Mouse (Mus musculus) embryonic facial prominence, embryonic 10.5 days (tissue): ENCODE data around the gene Tuba1a. TPM values are rescaled to one million over a fixed set of nuclear protein-coding genes. Genes with fewer than 3 reads are reported as not detected.
"Not testable (repeated sequence)": the region's sequence is repeated elsewhere in the genome, so short reads cannot be mapped to it uniquely, and the experiment has no call there.

Experiments
- DNase-seq: peaks from one replicate; pipeline ENCODE4 v3.0.0-alpha.2; 2017; ENCODE audit warnings: low spot score
- H3K27ac ChIP-seq: fragments of 300-500 bp; sonication (generic); replicated peaks from 2 replicates; pipeline ENCODE4 v1.5.1; 2016; ENCODE audit warnings: mild to moderate bottlenecking
- H3K27me3 ChIP-seq: fragments of 300-500 bp; sonication (generic); replicated peaks from 2 replicates; pipeline ENCODE4 v1.6.1; 2016; ENCODE audit warnings: low read depth, mild to moderate bottlenecking; ENCODE audit not compliant: poor library complexity, severe bottlenecking
- H3K36me3 ChIP-seq: fragments of 300-500 bp; sonication (generic); replicated peaks from 2 replicates; pipeline ENCODE4 v1.6.1; 2016; ENCODE audit warnings: mild to moderate bottlenecking, moderate library complexity
- H3K4me1 ChIP-seq: fragments of 300-500 bp; sonication (generic); 2 replicates; pipeline ENCODE4 v1.6.1; 2016
- H3K4me3 ChIP-seq: fragments of 300-500 bp; sonication (generic); 2 replicates; pipeline ENCODE4 v1.5.1; 2016; ENCODE audit warnings: mild to moderate bottlenecking, moderate library complexity
- H3K9me3 ChIP-seq: fragments of 300-500 bp; sonication (generic); 2 replicates; pipeline ENCODE4 v1.6.1; 2016; ENCODE audit warnings: mild to moderate bottlenecking
- WGBS: fragments of 180-500 bp; shearing (Covaris S2); methylation state at CpG from one replicate; pipeline ENCODE4 v1.1.7; 2016; 5-methylcytosine and 5-hydroxymethylcytosine counted together
- polyA plus RNA-seq: library from polyadenylated mRNA; unstranded; fragments of >200 nt; fragmentation: Nextera tagmentation; extraction: Ambion mirVana; gene quantifications from 2 replicates; pipeline ENCODE4 v1.2.1, GENCODE M21; 2016

The Tuba1a gene
- polyA plus RNA-seq, 1 experiment from 2014 or later = 2,739 TPM

DNA sequence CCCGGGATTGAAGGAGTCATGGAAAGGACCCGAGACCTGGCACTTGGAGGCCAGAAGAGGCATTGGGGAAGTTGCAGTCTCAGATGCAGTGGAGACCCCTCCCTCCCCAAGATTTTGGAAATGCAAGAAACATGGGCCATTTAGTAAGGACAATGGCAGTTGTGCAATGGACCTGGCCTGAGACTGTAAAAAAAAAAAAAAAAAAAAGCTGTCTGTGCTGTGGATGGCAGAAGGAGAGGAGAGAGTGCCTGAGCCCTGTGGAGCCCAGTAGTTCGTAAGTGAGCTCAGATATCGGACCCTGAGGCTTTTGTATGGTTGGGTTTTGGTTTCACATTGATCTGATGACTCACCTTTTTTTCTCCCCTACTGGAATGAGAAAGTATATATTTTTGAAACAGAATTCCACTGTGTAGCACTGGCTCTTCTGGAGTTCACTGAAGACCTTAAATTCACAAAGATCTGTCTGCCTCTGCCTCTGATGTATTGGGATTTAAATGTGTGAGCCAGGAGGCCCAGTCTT lies 5.5 kb upstream of the Tuba1a start:
- DNase-seq = no peak
- Histone ChIP-seq H3K36me3 (no peaks in the 10 kb centered on the region), H3K4me1 (peaks cover 14% of the 10 kb centered on the region), H3K9me3 (no peaks in the 10 kb centered on the region), H3K27ac (no peak overlapping the region), H3K4me3 (no peak overlapping the region), H3K27me3 (no peaks in the 10 kb centered on the region)
- 88% methylated on average over 4 of the region's 4 CpGs for WGBS

- WGBS = 88% methylated on average over 5 of the region's 5 CpGs
- Histone ChIP-seq H3K9me3 (no peaks in the 10 kb centered on the region), H3K4me1 (peaks cover 18% of the 10 kb centered on the region), H3K27ac (no peak overlapping the region), H3K27me3 (no peaks in the 10 kb centered on the region), H3K36me3 (no peaks in the 10 kb centered on the region), H3K4me3 (no peak overlapping the region)
- no peak for DNase-seq
These were observed 4.0 kb upstream of the Tuba1a start for GRCm38 (mm10) chr15:98957475-98957874.

- Histone ChIP-seq H3K9me3 (no peaks in the 10 kb centered on the region), H3K27me3 (no peaks in the 10 kb centered on the region), H3K4me1 (peaks cover 24% of the 10 kb centered on the region), H3K36me3 (peaks cover 10% of the 10 kb centered on the region), H3K4me3 (no peak overlapping the region), H3K27ac (no peak overlapping the region)
- DNase-seq = no peak
- WGBS = 93% methylated on average over 4 of the region's 4 CpGs
These were observed 2.5 kb upstream of the Tuba1a start for GRCm38 (mm10) chr15:98956000-98956399.

- H3K4me1 ChIP-seq = peaks cover 24% of the 10 kb centered on the region
These were observed 1.8 kb upstream of the Tuba1a start for GRCm38 (mm10) chr15:98955324-98955723.

GRCm38 (mm10) chr15:98954425-98955253 lies 1.1 kb upstream of the Tuba1a start:
- Histone ChIP-seq H3K4me1 (peaks cover 24% of the 10 kb centered on the region), H3K4me3 (peak overlapping the region; percentile 92)
- 12% methylated on average over 14 of the region's 14 CpGs for WGBS

More at GRCm38 (mm10) chr15:98955324-98955723, 1.8 kb upstream of the Tuba1a start:
- 77% methylated on average over 4 of the region's 4 CpGs for WGBS
- no peaks in the 10 kb centered on the region for H3K27me3 ChIP-seq
- H3K4me3 ChIP-seq = peak overlapping the region; percentile 92; the same call in 1 of the 2 replicates
- peak overlapping the region; percentile 98 for H3K27ac ChIP-seq
- no peaks in the 10 kb centered on the region for H3K9me3 ChIP-seq
- H3K36me3 ChIP-seq = peaks cover 15% of the 10 kb centered on the region
- DNase-seq = no peak

DNA sequence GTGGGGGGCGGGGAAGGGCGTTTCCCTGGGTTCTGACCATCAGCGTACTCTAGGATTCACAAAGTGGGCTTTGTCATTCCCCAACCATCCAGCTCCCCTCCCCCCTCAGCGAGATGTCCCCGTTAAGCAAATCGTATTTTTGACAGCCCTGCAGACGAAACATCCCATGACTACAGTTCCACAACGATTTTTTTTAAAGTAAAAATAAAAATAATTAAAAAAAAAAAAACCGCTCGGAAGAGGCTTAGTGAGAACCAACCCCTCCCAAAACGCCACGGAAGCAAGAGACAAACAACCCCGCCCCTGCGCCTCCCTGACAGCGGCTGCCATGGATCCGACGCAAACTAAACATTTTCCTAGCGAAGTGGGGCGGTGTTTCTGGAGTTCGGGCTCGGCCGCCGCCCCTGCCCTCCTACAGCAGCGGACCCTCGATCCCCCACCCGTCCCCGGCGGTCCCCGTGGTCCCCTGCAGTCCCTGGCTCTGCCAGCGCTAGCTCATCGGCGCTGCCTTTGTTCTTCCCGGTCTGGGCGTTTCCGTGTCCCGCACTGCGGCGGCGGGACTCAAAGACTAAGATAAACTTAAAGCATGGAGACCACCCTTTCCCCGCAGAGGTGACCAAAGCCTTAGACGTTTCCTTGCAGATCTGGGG lies 627 bp downstream of the Tuba1a start:
- Histone ChIP-seq H3K4me3 (peak overlapping the region; percentile 92), H3K27ac (peak overlapping the region; percentile 98), H3K9me3 (no peaks in the 10 kb centered on the region), H3K36me3 (peaks cover 26% of the 10 kb centered on the region), H3K27me3 (no peaks in the 10 kb centered on the region), H3K4me1 (peaks cover 24% of the 10 kb centered on the region)
- under 1% methylated on average over 41 of the region's 41 CpGs for WGBS
- peak; percentile 89 for DNase-seq

More at GRCm38 (mm10) chr15:98954425-98955253, 1.1 kb upstream of the Tuba1a start:
- Histone ChIP-seq H3K36me3 (peaks cover 18% of the 10 kb centered on the region), H3K27ac (peak overlapping the region; percentile 98), H3K9me3 (no peaks in the 10 kb centered on the region), H3K27me3 (no peaks in the 10 kb centered on the region)
- peak; percentile 48 for DNase-seq

GRCm38 (mm10) chr15:98952063-98952455 lies 1.4 kb downstream of the Tuba1a start:
- WGBS = 43% methylated on average over 5 of the region's 5 CpGs
- Histone ChIP-seq H3K4me1 (peaks cover 24% of the 10 kb centered on the region), H3K27me3 (no peaks in the 10 kb centered on the region), H3K36me3 (peaks cover 26% of the 10 kb centered on the region), H3K9me3 (no peaks in the 10 kb centered on the region), H3K4me3 (peak overlapping the region; percentile 92), H3K27ac (peak overlapping the region; percentile 98)
- peak; percentile 34 for DNase-seq

DNA sequence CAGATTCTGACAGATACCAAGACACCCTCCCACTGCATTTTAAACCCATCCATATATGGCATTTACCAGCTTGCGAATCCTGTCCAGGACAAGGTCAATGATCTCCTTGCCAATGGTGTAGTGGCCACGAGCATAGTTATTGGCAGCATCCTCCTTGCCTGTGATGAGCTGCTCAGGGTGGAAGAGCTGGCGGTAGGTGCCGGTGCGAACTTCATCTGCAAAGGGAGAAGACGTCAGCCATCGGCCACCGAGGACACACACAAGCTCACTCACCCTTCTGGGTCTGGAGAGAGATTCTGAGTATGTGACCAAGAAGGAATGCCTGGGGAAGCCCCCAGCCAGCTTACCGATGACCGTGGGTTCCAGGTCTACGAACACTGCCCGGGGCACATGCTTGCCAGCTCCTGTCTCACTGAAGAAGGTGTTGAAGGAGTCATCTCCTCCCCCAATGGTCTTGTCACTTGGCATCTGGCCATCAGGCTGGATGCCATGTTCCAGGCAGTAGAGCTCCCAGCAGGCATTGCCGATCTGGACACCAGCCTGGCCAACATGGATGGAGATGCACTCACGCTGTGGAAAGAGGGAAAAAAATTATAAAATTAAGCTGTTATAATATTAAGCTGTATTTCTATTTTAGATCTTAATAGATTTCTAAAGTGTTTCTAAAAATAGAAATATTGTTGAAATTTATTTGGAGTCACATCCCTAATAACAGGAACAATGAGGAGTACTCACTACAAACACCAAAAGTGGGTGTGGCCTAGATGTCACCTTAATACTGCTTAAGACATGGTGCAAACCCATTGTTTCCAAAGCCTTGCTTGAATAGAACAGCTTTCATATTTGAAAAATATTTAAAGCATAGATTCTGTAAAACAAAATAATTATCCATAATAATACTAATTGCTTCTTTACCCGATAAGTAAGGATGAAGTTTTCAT lies 2.1 kb downstream of the Tuba1a start:
- not testable (repeated sequence) for H3K9me3 ChIP-seq, DNase-seq, H3K27me3 ChIP-seq
- WGBS = 95% methylated on average over 11 of the region's 15 CpGs
- Histone ChIP-seq H3K27ac (peak overlapping the region; percentile 98; the same call in 1 of the 2 replicates), H3K4me1 (peaks cover 24% of the 10 kb centered on the region), H3K36me3 (peaks cover 26% of the 10 kb centered on the region), H3K4me3 (peak overlapping the region; percentile 92)

- Histone ChIP-seq H3K9me3 (peaks cover 2% of the 10 kb centered on the region; the same call in 1 of the 2 replicates), H3K27ac (no peak overlapping the region), H3K4me3 (peak overlapping the region; percentile 26; the same call in 1 of the 2 replicates), H3K27me3 (no peaks in the 10 kb centered on the region), H3K36me3 (peaks cover 33% of the 10 kb centered on the region), H3K4me1 (peaks cover 16% of the 10 kb centered on the region)
- no peak for DNase-seq
- WGBS = 71% methylated on average over 3 of the region's 3 CpGs
These were observed 4.0 kb downstream of the Tuba1a start for GRCm38 (mm10) chr15:98949607-98949892.

GRCm38 (mm10) chr15:98948857-98949606 lies 4.5 kb downstream of the Tuba1a start:
- Histone ChIP-seq H3K27me3 (no peaks in the 10 kb centered on the region), H3K36me3 (peaks cover 34% of the 10 kb centered on the region), H3K27ac (no peak overlapping the region), H3K9me3 (peaks cover 2% of the 10 kb centered on the region; the same call in 1 of the 2 replicates), H3K4me1 (peaks cover 10% of the 10 kb centered on the region), H3K4me3 (peak overlapping the region; percentile 26; the same call in 1 of the 2 replicates)
- WGBS = 81% methylated on average over 6 of the region's 6 CpGs
- no peak for DNase-seq

DNA sequence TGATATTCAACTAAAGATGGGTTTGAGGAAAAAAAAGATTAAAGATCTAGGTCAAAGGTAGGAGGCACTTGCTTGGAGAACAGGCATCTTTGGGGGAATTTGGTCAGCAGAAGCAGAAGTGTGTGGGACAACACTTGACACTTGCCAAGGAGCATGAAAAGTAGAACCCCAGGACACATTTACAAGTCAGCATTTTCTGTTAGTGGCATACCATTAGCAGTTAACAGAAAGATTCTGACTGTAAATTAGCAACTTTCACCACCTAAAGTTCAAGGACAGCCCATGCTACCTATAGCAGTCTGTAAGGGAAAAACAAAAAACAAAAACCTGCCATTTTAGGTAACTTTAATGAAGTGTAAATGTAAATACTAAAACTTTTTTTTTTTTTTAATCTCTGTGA lies 5.1 kb downstream of the Tuba1a start:
- Histone ChIP-seq H3K4me1 (peaks cover 6% of the 10 kb centered on the region), H3K27me3 (no peaks in the 10 kb centered on the region), H3K36me3 (peaks cover 34% of the 10 kb centered on the region), H3K9me3 (peaks cover 2% of the 10 kb centered on the region; the same call in 1 of the 2 replicates), H3K4me3 (no peak overlapping the region), H3K27ac (no peak overlapping the region)
- DNase-seq = no peak
